Mouse (Mus musculus): ENCODE results near the gene Clcf1.

DNA sequence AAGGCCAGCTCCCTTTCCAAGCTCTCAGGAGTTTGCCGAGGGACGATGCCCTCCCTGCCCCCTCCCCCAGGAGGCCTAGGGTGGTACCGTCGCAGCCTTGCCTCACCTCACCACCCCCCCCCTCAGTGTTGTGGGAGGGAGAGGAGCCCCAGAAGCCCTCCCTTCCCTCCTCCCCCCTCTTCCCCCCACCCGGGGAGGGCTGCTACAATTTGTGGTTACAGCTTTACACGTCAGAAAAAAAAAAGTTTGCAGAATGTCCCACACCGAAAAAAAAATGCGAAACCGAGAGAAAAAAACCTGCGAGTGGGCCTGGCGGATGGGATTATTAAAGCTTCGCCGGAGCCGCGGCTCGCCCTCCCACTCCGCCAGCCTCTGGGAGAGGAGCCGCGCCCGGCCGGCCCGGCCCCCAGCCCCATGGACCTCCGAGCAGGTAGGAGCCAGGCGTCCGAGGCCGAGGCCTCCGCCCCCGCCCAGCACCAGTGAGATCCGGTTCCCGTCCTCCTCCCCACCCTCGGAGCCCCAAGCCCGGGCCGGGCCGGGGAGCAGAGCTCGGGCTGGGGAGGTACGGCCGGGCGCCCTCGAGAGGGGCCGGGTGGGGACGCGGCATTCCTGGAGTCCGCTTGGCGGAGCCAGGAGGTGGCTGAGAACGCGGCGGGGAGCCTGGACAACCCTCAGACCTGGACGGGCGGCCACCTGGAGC, at the start of gene Clcf1, which contains the start of gene AC109138.7:
- TF ChIP-seq CTCF (IDR thresholded peaks at IDR 0.05; ENCODE audit: borderline replicate concordance, insufficient read depth, low read length) (no peak), POLR2A (IDR thresholded peaks at IDR 0.05; ENCODE audit: low read depth, low read length) (no peak; the same call in 1 of the 2 replicates)
